Mouse (Mus musculus) stomach, embryonic 15.5 days (tissue): Measurements from ENCODE around the gene Vmn2r42. TPM values are rescaled to one million over a fixed set of nuclear protein-coding genes. Genes with fewer than 3 reads are reported as not detected.
"Not testable (repeated sequence)": the region's sequence is repeated elsewhere in the genome, so short reads cannot be mapped to it uniquely, and the experiment has no call there.

Source experiments
- ATAC-seq: fragments of 200-750 bp; cut with Nextera tagmentation; 2 replicates; pipeline ENCODE4 v1.8.0; 2017; ENCODE audit warnings: low read depth, moderate number of reproducible peaks, moderate TSS enrichment; ENCODE audit not compliant: insufficient read depth, low FRiP score
- H3K27ac ChIP-seq: fragments of 300-500 bp; sonication (generic); 2 replicates; pipeline ENCODE4 v1.5.1; 2015; ENCODE audit warnings: mild to moderate bottlenecking, inconsistent platforms
- H3K27me3 ChIP-seq: fragments of 300-500 bp; sonication (generic); replicated peaks from 2 replicates; pipeline ENCODE4 v1.6.1; 2015; ENCODE audit warnings: inconsistent platforms
- H3K36me3 ChIP-seq: fragments of 300-500 bp; sonication (generic); 2 replicates; pipeline ENCODE4 v1.6.1; 2015; ENCODE audit warnings: inconsistent platforms
- H3K4me1 ChIP-seq: fragments of 300-500 bp; sonication (generic); 2 replicates; pipeline ENCODE4 v1.6.1; 2015; ENCODE audit warnings: inconsistent platforms
- H3K4me2 ChIP-seq: fragments of 300-500 bp; sonication (generic); 2 replicates; pipeline ENCODE4 v1.6.1; 2015; ENCODE audit warnings: mild to moderate bottlenecking, inconsistent platforms
- H3K4me3 ChIP-seq: fragments of 300-500 bp; sonication (generic); replicated peaks from 2 replicates; pipeline ENCODE4 v1.5.1; 2015; ENCODE audit warnings: inconsistent platforms
- H3K9ac ChIP-seq: fragments of 300-500 bp; sonication (generic); 2 replicates; pipeline ENCODE4 v1.6.1; 2015; ENCODE audit warnings: inconsistent platforms
- H3K9me3 ChIP-seq: fragments of 300-500 bp; sonication (generic); 2 replicates; pipeline ENCODE4 v1.6.1; 2016; ENCODE audit warnings: inconsistent platforms
- WGBS: fragments of 180-500 bp; shearing (Covaris S2); methylation state at CpG from one replicate; pipeline ENCODE4 v1.1.7; 2015; 5-methylcytosine and 5-hydroxymethylcytosine counted together
- polyA plus RNA-seq: library from polyadenylated mRNA; unstranded; fragments of >200 nt; fragmentation: Nextera tagmentation; extraction: Ambion mirVana; gene quantifications from 2 replicates; pipeline ENCODE4 v1.2.1, GENCODE M21; 2015

Gene Vmn2r42
- polyA plus RNA-seq, result not detected in 2 replicates

GRCm38 (mm10) chr7:8200220-8200619, at the start of gene Vmn2r42:
Gene Vmn2r42 (minus strand): TSS chr7:8200320.
- H3K9ac ChIP-seq, H3K4me2 ChIP-seq, H3K9me3 ChIP-seq, H3K4me3 ChIP-seq, ATAC-seq, H3K36me3 ChIP-seq, H3K4me1 ChIP-seq, H3K27me3 ChIP-seq, H3K27ac ChIP-seq: not testable (repeated sequence)
- no CpG with 5 or more reads among the region's 2 CpGs for WGBS

DNA sequence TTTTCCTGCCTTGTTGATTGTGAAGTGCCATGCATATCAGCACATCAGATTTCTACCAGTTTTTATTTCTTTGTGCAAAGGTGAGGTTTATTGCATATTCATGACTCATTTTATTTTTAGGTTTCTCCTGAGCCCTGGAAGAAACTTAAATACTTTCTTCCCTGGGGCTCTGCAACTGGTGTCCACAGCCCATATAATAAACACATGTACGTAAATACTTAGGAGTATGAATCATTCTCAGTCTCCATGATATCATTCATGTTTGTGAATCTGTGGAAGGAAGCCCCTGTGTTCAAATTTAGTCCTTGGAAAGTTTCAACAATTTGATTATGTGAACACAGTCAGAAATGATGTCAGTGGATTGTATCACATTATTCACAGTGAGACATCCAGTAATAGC, 38.6 kb downstream of the Vmn2r42 start, which contains the start of gene Vmn2r41:
TSS of gene Vmn2r41 (minus strand) at position 101 of the 400 bp plus-strand sequence.
- no CpG with 5 or more reads among the region's 1 CpGs for WGBS
- H3K27ac ChIP-seq, H3K9me3 ChIP-seq: not testable (repeated sequence)

More for the DNA sequence above, 38.6 kb downstream of the Vmn2r42 start, which contains the start of gene Vmn2r41:
- H3K4me1 ChIP-seq, H3K4me3 ChIP-seq, H3K9ac ChIP-seq, H3K27me3 ChIP-seq, ATAC-seq, H3K36me3 ChIP-seq, H3K4me2 ChIP-seq: not testable (repeated sequence)

Other genes with a start within 250 kb of the Vmn2r42 start
- gene Vmn2r41, start 38.7 kb downstream of the Vmn2r42 start, polyA plus RNA-seq, result not detected in 2 replicates
- gene Vmn2r43, start 60.3 kb upstream of the Vmn2r42 start, polyA plus RNA-seq, result not detected in 2 replicates
- gene Vmn2r44, start 183.0 kb upstream of the Vmn2r42 start, polyA plus RNA-seq, result not detected in 2 replicates